Mouse (Mus musculus): ENCODE results near the gene Iqsec3. TPM values are rescaled to one million over a fixed set of nuclear protein-coding genes. Genes with fewer than 3 reads are reported as not detected.

The Iqsec3 gene
- polyA plus RNA-seq, 1 experiment from 2014 or later, result 0.13 TPM

DNA sequence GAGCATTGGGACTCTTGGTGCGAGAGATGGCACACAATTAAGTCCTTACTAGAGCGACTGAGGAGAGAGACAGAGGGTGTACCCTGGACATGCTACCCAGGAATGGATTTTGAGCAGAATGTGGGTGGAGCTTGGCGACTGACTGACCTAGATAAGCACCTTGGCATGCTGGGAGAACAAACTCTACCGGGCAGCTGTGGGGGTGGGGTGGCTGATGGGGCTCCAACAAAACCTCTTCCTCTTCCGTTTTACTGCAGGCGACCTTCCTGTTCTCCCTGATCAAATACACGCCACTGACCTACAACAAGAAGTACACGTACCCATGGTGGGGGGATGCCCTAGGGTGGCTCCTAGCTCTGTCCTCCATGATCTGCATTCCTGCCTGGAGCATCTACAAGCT, 136.9 kb downstream of the Iqsec3 start:
- H3K36me3 ChIP-seq (ENCODE audit: control insufficient read depth, insufficient read depth, low read length), result no peaks in the 10 kb centered on the region
- H3K4me2 ChIP-seq (ENCODE audit: low read depth, low read length), result no peak overlapping the region
- no peak overlapping the region for H3K9ac ChIP-seq (ENCODE audit: low read depth, low read length)
- H3K4me1 ChIP-seq (ENCODE audit: control insufficient read depth, insufficient read depth, low read length), result no peaks in the 10 kb centered on the region
- H3K27ac ChIP-seq (ENCODE audit: low read length), result no peak overlapping the region
- 0 out of 2 replicates have a peak, but pooled peaks have one; percentile 27 for ATAC-seq
- H3K9me3 ChIP-seq (ENCODE audit: control insufficient read depth, low read length), result no peaks in the 10 kb centered on the region
- WGBS, result 48% methylated on average over 8 of the region's 8 CpGs
- H3K4me3 ChIP-seq (ENCODE audit: low read length), result no peak overlapping the region
- H3K27me3 ChIP-seq (replicated peaks; ENCODE audit: control insufficient read depth, insufficient read depth, low read length), result no peaks in the 10 kb centered on the region

DNA sequence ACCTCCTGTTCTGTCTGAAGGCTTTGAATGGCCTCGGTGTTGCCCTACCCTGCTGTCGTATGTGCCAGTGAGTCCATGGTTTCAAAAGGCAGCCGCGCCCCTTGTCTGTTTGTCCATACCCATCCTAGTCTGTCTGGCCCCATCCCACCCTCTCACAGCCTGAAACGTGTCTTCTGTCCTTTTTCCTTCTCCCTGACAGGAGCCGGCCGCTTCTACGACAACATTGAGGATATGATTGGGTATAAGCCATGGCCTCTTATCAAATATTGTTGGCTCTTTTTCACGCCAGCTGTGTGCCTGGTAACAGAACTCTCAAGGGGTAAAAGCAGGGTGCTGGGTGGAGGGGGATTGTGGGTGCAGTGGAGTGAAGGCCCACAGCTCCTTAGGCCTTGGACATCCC, 137.6 kb downstream of the Iqsec3 start:
- ATAC-seq, result no peak
- Histone ChIP-seq H3K27me3 (replicated peaks; ENCODE audit: control insufficient read depth, insufficient read depth, low read length) (no peaks in the 10 kb centered on the region), H3K4me1 (ENCODE audit: control insufficient read depth, insufficient read depth, low read length) (no peaks in the 10 kb centered on the region), H3K4me2 (ENCODE audit: low read depth, low read length) (no peak overlapping the region), H3K9me3 (ENCODE audit: control insufficient read depth, low read length) (no peaks in the 10 kb centered on the region), H3K9ac (ENCODE audit: low read depth, low read length) (no peak overlapping the region), H3K27ac (ENCODE audit: low read length) (no peak overlapping the region), H3K4me3 (ENCODE audit: low read length) (no peak overlapping the region), H3K36me3 (ENCODE audit: control insufficient read depth, insufficient read depth, low read length) (no peaks in the 10 kb centered on the region)
- WGBS, result 82% methylated on average over 9 of the region's 9 CpGs

GRCm38 (mm10) chr6:121329848-121330508, 143.5 kb downstream of the Iqsec3 start:
- ATAC-seq, result peak; percentile 62; the same call in 1 of the 2 replicates
- H3K9me3 ChIP-seq (ENCODE audit: control insufficient read depth, low read length), result no peaks in the 10 kb centered on the region
- peaks cover 7% of the 10 kb centered on the region; the same call in 1 of the 2 replicates for H3K4me1 ChIP-seq (ENCODE audit: control insufficient read depth, insufficient read depth, low read length)
- H3K9ac ChIP-seq (ENCODE audit: low read depth, low read length), result no peak overlapping the region
- no peak overlapping the region for H3K4me2 ChIP-seq (ENCODE audit: low read depth, low read length)
- no peak overlapping the region for H3K27ac ChIP-seq (ENCODE audit: low read length)
- H3K4me3 ChIP-seq (ENCODE audit: low read length), result no peak overlapping the region
- 16% methylated on average over 10 of the region's 10 CpGs for WGBS
- no peaks in the 10 kb centered on the region for H3K36me3 ChIP-seq (ENCODE audit: control insufficient read depth, insufficient read depth, low read length)
- H3K27me3 ChIP-seq (replicated peaks; ENCODE audit: control insufficient read depth, insufficient read depth, low read length), result no peaks in the 10 kb centered on the region

DNA sequence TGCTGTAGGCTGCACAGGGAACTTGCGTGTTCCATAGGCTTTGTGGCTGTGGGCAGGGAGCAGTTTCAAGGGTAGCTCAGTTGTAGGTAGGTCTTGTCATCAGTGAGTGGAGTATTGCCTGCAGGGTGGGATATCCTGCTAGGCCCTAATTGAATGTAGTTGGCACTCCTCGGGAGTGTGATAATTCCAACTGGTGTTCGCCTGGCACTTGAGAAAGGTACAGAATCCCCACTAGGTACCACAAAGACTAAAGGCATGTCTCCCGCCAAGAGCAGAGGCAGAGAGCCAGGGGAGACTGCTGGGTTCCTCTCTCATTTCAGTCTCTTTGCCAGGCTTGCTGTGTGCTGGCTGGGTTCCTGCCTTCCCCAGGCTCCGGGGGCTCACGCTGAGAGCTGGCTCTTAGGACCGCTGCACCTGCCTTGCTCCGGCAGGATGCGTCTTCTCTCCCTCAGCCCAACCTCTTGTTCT, 145.0 kb downstream of the Iqsec3 start:
- Histone ChIP-seq H3K4me2 (ENCODE audit: low read depth, low read length) (no peak overlapping the region), H3K36me3 (ENCODE audit: control insufficient read depth, insufficient read depth, low read length) (no peaks in the 10 kb centered on the region), H3K9me3 (ENCODE audit: control insufficient read depth, low read length) (no peaks in the 10 kb centered on the region), H3K27me3 (replicated peaks; ENCODE audit: control insufficient read depth, insufficient read depth, low read length) (no peaks in the 10 kb centered on the region), H3K27ac (ENCODE audit: low read length) (no peak overlapping the region), H3K4me1 (ENCODE audit: control insufficient read depth, insufficient read depth, low read length) (peaks cover 7% of the 10 kb centered on the region; the same call in 1 of the 2 replicates), H3K4me3 (ENCODE audit: low read length) (no peak overlapping the region), H3K9ac (ENCODE audit: low read depth, low read length) (no peak overlapping the region)
- ATAC-seq, result no peak
- WGBS, result 65% methylated on average over 9 of the region's 9 CpGs

DNA sequence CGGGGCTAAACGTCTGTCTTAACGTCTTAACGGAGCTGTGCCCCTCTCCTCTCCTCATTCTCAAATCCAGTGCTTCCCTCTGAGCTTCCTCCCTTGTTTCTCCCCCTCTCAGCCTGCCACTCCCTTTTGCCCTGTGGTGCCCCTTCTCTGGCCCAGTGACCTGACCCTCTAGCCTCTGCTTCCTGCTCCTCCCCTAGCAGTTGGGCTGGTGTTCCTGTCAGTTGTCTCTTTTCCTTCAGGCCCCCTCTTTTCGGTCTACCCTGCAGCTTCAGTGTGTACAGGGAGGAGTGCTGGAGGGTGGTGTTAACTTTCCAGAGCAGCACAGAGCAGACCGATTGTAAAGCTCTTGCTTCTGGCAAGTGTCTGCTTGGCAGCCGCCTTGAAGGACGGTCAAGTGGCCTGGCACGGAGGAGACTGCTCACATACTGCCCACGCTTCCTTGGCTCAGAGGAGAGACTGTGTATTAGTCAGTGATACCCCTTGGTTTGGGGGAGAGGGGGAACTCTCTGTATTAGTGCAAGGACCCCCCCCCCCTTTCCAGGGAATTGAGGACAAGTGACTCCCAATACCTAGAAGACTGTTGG, 146.9 kb downstream of the Iqsec3 start:
- Histone ChIP-seq H3K9ac (ENCODE audit: low read depth, low read length) (no peak overlapping the region), H3K4me2 (ENCODE audit: low read depth, low read length) (no peak overlapping the region), H3K9me3 (ENCODE audit: control insufficient read depth, low read length) (no peaks in the 10 kb centered on the region), H3K27me3 (replicated peaks; ENCODE audit: control insufficient read depth, insufficient read depth, low read length) (no peaks in the 10 kb centered on the region), H3K4me3 (ENCODE audit: low read length) (no peak overlapping the region), H3K4me1 (ENCODE audit: control insufficient read depth, insufficient read depth, low read length) (peaks cover 7% of the 10 kb centered on the region; the same call in 1 of the 2 replicates), H3K27ac (ENCODE audit: low read length) (no peak overlapping the region), H3K36me3 (ENCODE audit: control insufficient read depth, insufficient read depth, low read length) (no peaks in the 10 kb centered on the region)
- ATAC-seq, result 0 out of 2 replicates have a peak, but pooled peaks have one; percentile 28
- 43% methylated on average over 10 of the region's 10 CpGs for WGBS

- H3K9ac ChIP-seq (ENCODE audit: low read depth, low read length), result no peak overlapping the region
- ATAC-seq, result no peak
Measured at GRCm38 (mm10) chr6:121325740-121326139, 147.7 kb downstream of the Iqsec3 start.

DNA sequence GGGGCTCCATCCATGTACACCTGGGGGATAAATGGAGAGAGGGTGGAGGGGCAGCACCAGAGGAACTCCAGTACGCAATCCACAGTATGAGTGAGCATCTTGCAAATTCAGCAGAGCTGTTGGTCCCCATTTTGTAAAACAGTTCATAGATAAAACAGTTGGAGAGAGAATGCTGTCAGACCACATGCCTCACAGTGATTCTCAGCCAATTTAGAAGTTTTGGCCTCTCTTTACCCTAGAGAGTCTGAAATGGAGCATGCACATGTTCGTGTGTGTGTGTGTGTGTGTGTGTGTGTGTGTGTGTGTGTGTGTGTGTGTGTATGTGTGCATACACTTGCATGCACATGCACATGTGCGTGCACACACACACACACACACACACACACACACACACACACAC, 148.2 kb downstream of the Iqsec3 start:
- Histone ChIP-seq H3K4me3 (ENCODE audit: low read length) (no peak overlapping the region), H3K36me3 (ENCODE audit: control insufficient read depth, insufficient read depth, low read length) (no peaks in the 10 kb centered on the region), H3K27me3 (replicated peaks; ENCODE audit: control insufficient read depth, insufficient read depth, low read length) (no peaks in the 10 kb centered on the region), H3K4me1 (ENCODE audit: control insufficient read depth, insufficient read depth, low read length) (peaks cover 7% of the 10 kb centered on the region; the same call in 1 of the 2 replicates), H3K27ac (ENCODE audit: low read length) (no peak overlapping the region), H3K9me3 (ENCODE audit: control insufficient read depth, low read length) (no peaks in the 10 kb centered on the region), H3K4me2 (ENCODE audit: low read depth, low read length) (no peak overlapping the region), H3K9ac (ENCODE audit: low read depth, low read length) (no peak overlapping the region)
- ATAC-seq, result no peak
- WGBS, result 88% methylated on average over 3 of the region's 3 CpGs

More at GRCm38 (mm10) chr6:121325740-121326139, 147.7 kb downstream of the Iqsec3 start:
- H3K4me3 ChIP-seq (ENCODE audit: low read length), result no peak overlapping the region
- peaks cover 7% of the 10 kb centered on the region; the same call in 1 of the 2 replicates for H3K4me1 ChIP-seq (ENCODE audit: control insufficient read depth, insufficient read depth, low read length)
- WGBS, result 63% methylated on average over 9 of the region's 9 CpGs
- H3K27me3 ChIP-seq (replicated peaks; ENCODE audit: control insufficient read depth, insufficient read depth, low read length), result no peaks in the 10 kb centered on the region
- H3K4me2 ChIP-seq (ENCODE audit: low read depth, low read length), result no peak overlapping the region
- H3K27ac ChIP-seq (ENCODE audit: low read length), result no peak overlapping the region
- no peaks in the 10 kb centered on the region for H3K36me3 ChIP-seq (ENCODE audit: control insufficient read depth, insufficient read depth, low read length)
- H3K9me3 ChIP-seq (ENCODE audit: control insufficient read depth, low read length), result no peaks in the 10 kb centered on the region

Small RNA genes within 50 kb of the gene (microRNA-seq; reads per million reads assigned to microRNA genes)
- not detected for gene Gm24855

Other genes starting within 250 kb of the Iqsec3 start
- 2.6 and 2.8 TPM in 2 replicates for gene Usp18, start 227.8 kb downstream of the Iqsec3 start, polyA plus RNA-seq (2015; fragmentation: Nextera tagmentation; extraction: Ambion mirVana)
- 0.77 and 1.4 TPM in 2 replicates for gene Slc6a13, start 173.5 kb downstream of the Iqsec3 start, polyA plus RNA-seq (2015; fragmentation: Nextera tagmentation; extraction: Ambion mirVana)
- 0.06 and 0.22 TPM in 2 replicates for gene Slc6a12, start 130.6 kb downstream of the Iqsec3 start, polyA plus RNA-seq (2015; fragmentation: Nextera tagmentation; extraction: Ambion mirVana)
- 1.1 and 1.6 TPM in 2 replicates for gene A2m, start 161.7 kb upstream of the Iqsec3 start, polyA plus RNA-seq (2015; fragmentation: Nextera tagmentation; extraction: Ambion mirVana)